Mouse (Mus musculus) liver, embryonic 18 days (tissue): ENCODE results near the gene Slc25a4. TPM values are rescaled to one million over a fixed set of nuclear protein-coding genes. Genes with fewer than 3 reads are reported as not detected.

Experiments
- polyA plus RNA-seq: library from polyadenylated mRNA; depleted of rRNA; stranded (reverse); fragments of >200 nt; gene quantifications from 2 replicates; pipeline ENCODE4 v1.2.3, GENCODE M21; 2012; rRNA removed

Gene Slc25a4
- polyA plus RNA-seq, result 133 and 151 TPM in 2 replicates

GRCm38 (mm10) chr8:46210404-46211315, at the start of gene Slc25a4:
Slc25a4 (minus strand) TSS chr8:46211284.

Other genes with a start within 250 kb of the Slc25a4 start
- 0.62 and 0.94 TPM in 2 replicates for gene 1700029J07Rik, start 236.0 kb downstream of the Slc25a4 start, polyA plus RNA-seq
- 29.9 and 30.9 TPM in 2 replicates for gene Ufsp2, start 235.8 kb downstream of the Slc25a4 start, polyA plus RNA-seq
- 0.22 and 0.31 TPM in 2 replicates for gene Lrp2bp, start 212.0 kb downstream of the Slc25a4 start, polyA plus RNA-seq
- gene Ankrd37, start 205.6 kb downstream of the Slc25a4 start, polyA plus RNA-seq, result 8.3 and 9.5 TPM in 2 replicates
- gene Cfap97, start 59.5 kb downstream of the Slc25a4 start, polyA plus RNA-seq, result 3.6 and 4.0 TPM in 2 replicates
- 4.4 and 5.6 TPM in 2 replicates for gene Snx25, start 59.1 kb downstream of the Slc25a4 start, polyA plus RNA-seq
- gene Helt, start 83.4 kb upstream of the Slc25a4 start, polyA plus RNA-seq, result not detected in 2 replicates